Mouse (Mus musculus) heart, adult 2 months (tissue): ENCODE results near the gene Gm20696. TPM values are rescaled to one million over a fixed set of nuclear protein-coding genes. Genes with fewer than 3 reads are reported as not detected.

Source experiments
- DNase-seq, 2 experiments: peaks; one replicate each; pipeline ENCODE4 v3.0.0; 2021
- H3K27ac ChIP-seq: fragments of 200-600 bp; 2 replicates; pipeline ENCODE4 v1.8.1; 2022
- H3K27me3 ChIP-seq: fragments of 200-500 bp; 2 replicates; pipeline ENCODE4 v1.6.1; 2012; ENCODE audit warnings: mild to moderate bottlenecking, low read length, inconsistent platforms, mixed read lengths; ENCODE audit not compliant: control insufficient read depth, insufficient read depth
- H3K36me3 ChIP-seq: fragments of 200-500 bp; 2 replicates; pipeline ENCODE4 v1.6.1; 2012; ENCODE audit warnings: low read length, inconsistent platforms; ENCODE audit not compliant: control insufficient read depth, insufficient read depth
- H3K4me1 ChIP-seq: fragments of 200-500 bp; 2 replicates; pipeline ENCODE4 v1.6.1; 2011; ENCODE audit warnings: low read length; ENCODE audit not compliant: control insufficient read depth, insufficient read depth
- H3K4me3 ChIP-seq: fragments of 200-600 bp; 2 replicates; pipeline ENCODE4 v1.8.1; 2022
- H3K79me2 ChIP-seq: fragments of 200-500 bp; replicated peaks from 2 replicates; pipeline ENCODE4 v1.6.1; 2012; ENCODE audit warnings: mild to moderate bottlenecking, inconsistent platforms, low read length, moderate library complexity, mixed read lengths; ENCODE audit not compliant: control insufficient read depth, insufficient read depth
- H3K9ac ChIP-seq: fragments of 200-500 bp; 2 replicates; pipeline ENCODE4 v1.6.1; 2012; ENCODE audit warnings: low read depth, mild to moderate bottlenecking, control low read depth, inconsistent platforms, low read length, mixed read lengths
- CTCF ChIP-seq: fragments of 200-600 bp; IDR thresholded peaks from 2 replicates; pipeline ENCODE4 v1.8.1; 2022; ENCODE audit warnings: antibody characterized with exemption, mild to moderate bottlenecking, moderate library complexity
- EP300 ChIP-seq: fragments of 200-500 bp; IDR thresholded peaks from 2 replicates; pipeline ENCODE4 v1.6.1; 2011; ENCODE audit warnings: low read depth, low read length, control low read depth; ENCODE audit not compliant: insufficient read depth
- POLR2A ChIP-seq: fragments of 200-500 bp; IDR thresholded peaks from 2 replicates; pipeline ENCODE4 v1.6.1; 2011; ENCODE audit warnings: mild to moderate bottlenecking, low read depth, low read length, control low read depth; ENCODE audit not compliant: insufficient read depth
- WGBS: fragments of 180-500 bp; shearing (Covaris S2); methylation state at CpG from one replicate; pipeline ENCODE4 v1.1.7; 2018; 5-methylcytosine and 5-hydroxymethylcytosine counted together
- intact Hi-C: fragments of 180-260 bp; cut with DNase I; formaldehyde crosslinking; loops from one replicate; pipeline ENCODE4 v1.15.1; 2025
- polyA plus RNA-seq: library from polyadenylated mRNA; depleted of rRNA; stranded (reverse); fragments of >200 nt; gene quantifications from 2 replicates; pipeline ENCODE4 v1.2.3, GENCODE M21; 2012
- total RNA-seq, 2 experiments: library from RNA; stranded (reverse); gene quantifications; 2 replicates each; pipeline ENCODE4 v1.2.3; 2021

The Gm20696 gene
- total and polyA plus RNA-seq, 3 experiments: 0.61 to 1.7 (median 1.4) TPM

GRCm38 (mm10) chr6:99617415-99617814 is 49.2 kb downstream of the Gm20696 start:
- intact Hi-C loops: loop anchor here (10.0 kb wide), 1 partner anchor 93 kb away; the partner anchor contains the start of gene Foxp1
- no peaks in the 10 kb centered on the region for H3K79me2 ChIP-seq
- H3K4me3 ChIP-seq: no peak overlapping the region
- no peak overlapping the region for H3K27ac ChIP-seq
- WGBS: 93% methylated on average over 1 of the region's 1 CpGs
- TF ChIP-seq POLR2A: no peak
- no peaks in the 10 kb centered on the region for H3K27me3 ChIP-seq
- no peak for DNase-seq
- H3K9ac ChIP-seq: no peak overlapping the region
- H3K36me3 ChIP-seq: no peaks in the 10 kb centered on the region
- peaks cover 3% of the 10 kb centered on the region for H3K4me1 ChIP-seq

- Histone ChIP-seq H3K9ac (no peak overlapping the region), H3K27ac (no peak overlapping the region), H3K79me2 (no peaks in the 10 kb centered on the region), H3K4me1 (peaks cover 6% of the 10 kb centered on the region), H3K36me3 (no peaks in the 10 kb centered on the region), H3K4me3 (no peak overlapping the region), H3K27me3 (no peaks in the 10 kb centered on the region)
- peak in 1 of 2 experiments; percentile 33 for DNase-seq
- intact Hi-C loops: loop anchor here (10.0 kb wide), 1 partner anchor 91 kb away; the partner anchor contains the start of gene Foxp1
- no peak for TF ChIP-seq CTCF
- TF ChIP-seq POLR2A: no peak
- TF ChIP-seq EP300: no peak
- 39% methylated on average over 10 of the region's 10 CpGs for WGBS
Measured at GRCm38 (mm10) chr6:99615272-99615751, 51.3 kb downstream of the Gm20696 start.

GRCm38 (mm10) chr6:99614566-99615271 is 51.9 kb downstream of the Gm20696 start:
- WGBS: 64% methylated on average over 17 of the region's 17 CpGs
- DNase-seq: no peak
- no peak overlapping the region for H3K9ac ChIP-seq
- intact Hi-C loops: loop anchor here (10.0 kb wide), 1 partner anchor 90 kb away; the partner anchor contains the start of gene Foxp1
- H3K27ac ChIP-seq: no peak overlapping the region
- H3K36me3 ChIP-seq: no peaks in the 10 kb centered on the region
- no peaks in the 10 kb centered on the region for H3K27me3 ChIP-seq
- no peak overlapping the region for H3K4me3 ChIP-seq
- TF ChIP-seq POLR2A (no peak), EP300 (no peak), CTCF (no peak)
- H3K79me2 ChIP-seq: no peaks in the 10 kb centered on the region
- H3K4me1 ChIP-seq: peaks cover 6% of the 10 kb centered on the region

- TF ChIP-seq EP300: no peak
- peak; percentile 60 for TF ChIP-seq CTCF
- Histone ChIP-seq H3K9ac (no peak overlapping the region), H3K4me1 (peaks cover 6% of the 10 kb centered on the region), H3K27ac (no peak overlapping the region), H3K36me3 (no peaks in the 10 kb centered on the region), H3K79me2 (no peaks in the 10 kb centered on the region), H3K4me3 (no peak overlapping the region), H3K27me3 (no peaks in the 10 kb centered on the region)
- intact Hi-C loops: loop anchor here (10.0 kb wide), 1 partner anchor 87 kb away; the partner anchor contains the start of gene Foxp1
- 48% methylated on average over 6 of the region's 6 CpGs for WGBS
- DNase-seq: no peak
Measured at GRCm38 (mm10) chr6:99611866-99612265, 54.7 kb downstream of the Gm20696 start.

- Histone ChIP-seq H3K36me3 (no peaks in the 10 kb centered on the region), H3K4me1 (peaks cover 6% of the 10 kb centered on the region), H3K4me3 (no peak overlapping the region), H3K79me2 (no peaks in the 10 kb centered on the region), H3K27me3 (no peaks in the 10 kb centered on the region), H3K9ac (no peak overlapping the region), H3K27ac (no peak overlapping the region)
- 56% methylated on average over 14 of the region's 14 CpGs for WGBS
- peak in 1 of 2 experiments; percentile 41 for DNase-seq
- intact Hi-C loops: loop anchor here (10.0 kb wide), 1 partner anchor 86 kb away; the partner anchor contains the start of gene Foxp1
- TF ChIP-seq POLR2A: no peak
Measured at GRCm38 (mm10) chr6:99610454-99611427, 55.9 kb downstream of the Gm20696 start.
